Mouse (Mus musculus): Measurements from ENCODE around the gene S1pr3. TPM values are rescaled to one million over a fixed set of nuclear protein-coding genes. Genes with fewer than 3 reads are reported as not detected.
A peak's percentile ranks its signal among the peaks of the same experiment; 100 is the strongest.

The S1pr3 gene
- total RNA-seq, 2 experiments from 2014 or later = 5.5 to 6.0 TPM

DNA sequence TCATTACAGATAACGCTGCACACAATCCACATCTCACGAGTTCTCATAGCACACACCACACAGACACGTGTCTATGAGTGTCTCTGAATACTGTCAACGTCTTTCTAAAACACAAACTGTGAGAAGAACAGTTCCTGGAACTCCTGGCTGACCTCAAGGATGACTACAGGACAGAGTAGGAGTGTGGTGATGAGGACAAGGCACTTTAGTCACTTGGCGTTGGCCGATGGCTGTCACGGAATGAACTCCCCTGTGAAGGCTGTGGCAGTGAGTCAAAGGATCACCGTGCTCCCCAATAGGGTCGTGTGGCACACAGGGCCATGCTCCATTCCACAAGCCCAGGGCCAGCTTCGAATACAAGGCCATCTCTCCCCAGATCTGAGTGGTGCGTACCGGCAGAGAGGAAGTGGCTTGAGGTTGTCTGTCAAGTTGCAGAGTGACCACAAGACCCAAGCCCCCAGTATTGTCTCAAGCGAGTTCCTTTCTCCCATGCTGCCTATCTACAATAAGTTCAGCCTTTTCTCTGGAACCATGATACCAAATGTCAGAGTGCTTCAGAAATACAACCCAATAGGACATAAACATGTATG, 2.6 kb upstream of the S1pr3 start:
- no peak for DNase-seq

DNA sequence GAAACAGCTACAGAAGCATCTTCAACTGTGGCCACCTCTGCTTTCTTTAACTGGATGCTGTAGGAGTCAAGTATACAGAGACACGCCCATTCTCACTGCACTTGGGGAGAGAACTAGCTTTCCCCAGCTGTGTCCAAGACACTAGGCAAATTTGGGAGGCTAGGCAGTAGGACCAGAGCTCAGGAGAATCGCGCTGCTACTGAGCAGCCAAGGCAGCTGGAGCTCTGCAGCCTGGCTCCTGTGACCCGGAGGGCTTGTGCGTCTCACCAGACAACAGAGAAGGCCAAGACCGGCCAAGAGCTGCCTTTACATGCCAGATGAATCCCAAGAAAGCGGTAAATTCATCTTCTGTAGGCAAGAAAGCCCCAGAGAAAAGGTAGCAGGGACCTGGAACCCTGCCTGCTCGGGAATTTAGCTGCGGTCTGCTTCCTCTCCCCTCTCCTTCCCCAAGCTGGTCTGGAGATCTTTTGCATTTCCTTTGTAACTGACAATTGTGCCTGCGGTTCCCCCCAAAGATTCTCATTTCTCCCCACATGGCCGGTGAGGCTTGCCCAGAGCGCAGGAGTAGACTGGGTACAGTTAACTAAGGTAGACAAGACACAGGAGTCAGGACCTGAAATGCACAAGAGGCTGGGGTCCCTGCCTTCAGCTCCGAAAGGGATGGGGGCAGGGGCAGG, 760 bp upstream of the S1pr3 start:
- DNase-seq = no peak

DNA sequence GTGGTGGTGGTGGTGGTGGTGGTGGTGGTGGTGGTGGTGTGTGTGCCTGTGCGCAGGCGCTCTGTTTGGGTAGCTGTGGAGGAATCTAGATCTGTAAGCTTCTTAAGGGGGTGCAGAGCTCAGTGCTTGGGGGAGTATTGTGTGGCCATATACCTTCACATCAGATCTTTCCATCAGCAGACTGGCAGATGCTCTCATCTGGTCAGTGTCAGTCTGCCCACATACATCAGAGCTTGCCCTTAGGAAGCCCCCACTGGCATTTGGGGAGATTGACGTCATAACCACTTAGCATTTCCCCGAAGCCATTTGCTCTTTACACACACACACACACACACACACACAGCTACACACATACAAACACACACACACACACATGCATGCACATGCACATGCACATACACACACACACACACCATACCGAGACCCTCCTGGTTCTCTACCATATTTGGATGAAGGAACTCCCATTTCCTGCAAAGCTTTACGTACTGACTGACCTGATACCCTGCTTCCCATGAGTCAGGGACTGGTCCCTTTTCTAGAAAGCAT, 1.6 kb downstream of the S1pr3 start:
- DNase-seq = no peak

DNA sequence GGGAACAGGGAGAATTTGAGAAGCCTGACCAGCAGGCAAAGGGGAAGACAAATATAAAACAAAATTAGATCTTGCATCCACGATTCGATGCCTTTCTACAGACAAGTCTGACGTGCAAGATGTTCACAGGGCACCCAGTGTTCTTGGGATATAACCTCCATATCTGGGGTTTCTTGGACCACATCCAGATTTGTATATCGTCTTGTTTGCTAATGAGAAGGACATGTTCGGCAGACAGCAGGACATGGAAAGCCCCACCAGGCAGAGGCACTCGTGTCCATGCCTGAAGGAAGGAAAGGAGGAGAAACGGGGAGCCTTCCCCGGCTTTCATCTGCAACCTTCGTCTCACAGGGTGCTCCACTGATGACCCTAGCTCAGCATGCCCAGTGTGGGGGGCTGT, 2.8 kb downstream of the S1pr3 start:
- no peak for DNase-seq

DNA sequence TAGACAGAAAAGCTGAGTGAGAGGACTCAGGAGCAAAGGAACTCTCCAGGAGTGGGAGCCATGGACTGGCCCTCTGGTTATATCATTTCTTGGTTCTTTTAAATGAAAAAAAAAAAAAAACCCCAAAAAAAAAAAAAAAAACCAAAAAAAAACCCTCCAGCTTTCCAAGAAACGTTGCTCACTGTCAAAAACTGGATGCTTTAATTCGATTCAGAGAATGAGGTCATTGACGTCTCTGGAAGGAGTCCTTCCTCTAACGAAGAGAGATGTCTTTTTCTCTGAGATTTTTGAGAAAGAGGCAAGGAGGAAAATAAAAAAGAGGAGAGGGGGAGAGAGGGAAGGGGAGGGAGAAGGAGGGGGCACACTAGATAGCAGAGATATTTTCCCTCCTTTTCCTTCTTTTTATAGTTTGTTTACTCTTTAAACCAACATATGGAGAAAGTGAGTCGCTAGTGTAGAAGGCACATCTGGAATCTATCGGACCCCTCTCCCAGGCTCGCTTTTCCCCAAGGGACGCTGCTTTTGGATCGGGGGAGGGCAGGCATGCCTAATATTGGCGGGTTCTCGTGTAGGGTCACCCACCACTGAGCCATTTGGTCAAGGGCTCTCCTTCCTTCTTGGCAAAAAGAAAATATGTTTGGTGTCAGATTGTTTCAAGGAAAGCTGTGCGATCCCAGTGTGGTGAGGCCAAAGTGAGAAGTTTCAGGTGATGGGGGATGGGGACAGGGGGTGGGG, 3.4 kb downstream of the S1pr3 start:
- no peak for DNase-seq

DNA sequence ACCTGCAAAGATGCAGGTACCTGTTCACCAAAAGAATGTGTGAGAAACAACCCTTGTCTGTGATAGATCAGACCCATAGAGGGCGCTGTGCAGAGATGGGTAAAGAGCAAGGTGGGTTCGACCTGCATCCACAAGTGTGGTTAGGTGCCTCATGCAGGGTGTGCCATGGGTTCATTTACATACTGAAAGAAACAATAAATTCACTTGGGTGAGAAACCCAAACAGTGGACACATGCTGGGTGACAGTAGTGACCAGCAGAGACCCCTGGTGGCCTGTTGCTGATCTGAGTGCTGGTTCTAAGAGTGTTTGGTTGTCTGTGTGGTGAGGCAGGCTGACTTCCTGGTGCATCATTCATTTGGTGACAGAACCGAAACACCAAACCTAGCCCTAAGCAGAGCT, 5.0 kb downstream of the S1pr3 start:
- no peak for DNase-seq

DNA sequence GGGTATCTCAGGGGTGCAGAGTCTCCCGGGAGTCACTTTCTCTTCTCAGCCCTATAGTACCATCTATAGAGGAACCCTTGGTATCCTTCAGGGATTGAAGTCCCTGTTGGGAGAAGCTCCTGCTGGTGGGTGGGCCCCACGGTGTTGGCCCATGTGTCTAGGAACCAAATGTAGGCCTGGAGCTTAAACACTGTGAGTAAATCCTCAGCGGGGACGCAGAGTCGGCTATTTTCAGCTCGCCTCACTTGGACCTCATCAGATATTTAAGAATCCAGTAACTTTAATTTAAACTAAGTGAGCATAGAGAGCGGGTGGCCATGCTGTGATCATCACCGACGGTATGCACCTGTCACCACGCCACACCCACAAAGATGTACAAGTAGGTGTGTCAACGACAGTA, 8.3 kb downstream of the S1pr3 start:
- DNase-seq = no peak

DNA sequence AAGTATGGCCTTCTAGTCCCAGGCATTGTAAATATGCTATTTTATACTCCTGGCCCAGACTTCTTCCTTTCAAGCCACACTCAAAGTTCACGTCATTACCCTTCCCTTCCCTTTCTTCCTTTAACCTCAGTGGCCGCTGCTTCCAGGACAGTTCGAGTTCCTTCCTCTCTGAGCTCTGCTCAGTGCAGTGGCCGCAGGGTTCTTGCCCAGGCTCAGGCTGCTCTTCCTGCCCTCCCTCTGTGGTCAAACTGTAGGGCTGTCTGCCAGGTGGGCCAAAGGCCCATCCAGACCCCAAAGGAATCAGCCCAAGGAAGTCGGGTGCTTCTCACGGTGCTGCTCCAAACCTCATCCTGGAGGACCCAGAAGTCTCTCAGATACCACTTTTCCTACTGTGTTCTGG, 9.4 kb downstream of the S1pr3 start:
- DNase-seq = no peak

DNA sequence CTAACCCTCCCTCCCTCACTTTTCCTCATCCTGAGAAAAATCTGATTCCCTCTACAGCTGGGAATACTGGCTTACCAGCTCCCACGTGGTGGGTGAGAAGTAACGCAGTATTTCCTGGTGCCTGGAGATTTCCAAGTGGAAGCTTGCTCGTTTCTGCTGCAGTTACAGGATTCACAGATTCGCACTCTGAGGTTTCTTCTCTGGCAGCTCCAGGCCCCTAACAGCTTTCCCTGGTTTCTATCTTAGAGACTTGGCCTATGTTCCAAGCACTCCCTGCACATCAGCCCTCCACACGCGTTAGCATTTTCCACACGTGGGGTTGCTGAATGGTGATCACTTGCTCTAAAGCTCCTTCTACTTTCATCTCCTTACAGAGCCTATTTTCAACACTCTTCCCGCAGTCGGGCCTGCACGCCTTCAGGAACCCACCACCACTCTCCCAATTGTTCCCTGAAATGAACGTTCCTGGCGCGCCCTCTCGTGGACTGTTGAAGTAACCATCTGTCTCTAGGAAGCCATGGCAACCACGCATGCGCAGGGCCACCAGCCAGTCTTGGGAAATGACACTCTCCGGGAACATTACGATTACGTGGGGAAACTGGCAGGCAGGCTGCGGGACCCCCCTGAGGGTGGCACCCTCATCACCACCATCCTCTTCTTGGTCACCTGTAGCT, 10.0 kb downstream of the S1pr3 start:
- DNase-seq = peak; percentile 95

DNA sequence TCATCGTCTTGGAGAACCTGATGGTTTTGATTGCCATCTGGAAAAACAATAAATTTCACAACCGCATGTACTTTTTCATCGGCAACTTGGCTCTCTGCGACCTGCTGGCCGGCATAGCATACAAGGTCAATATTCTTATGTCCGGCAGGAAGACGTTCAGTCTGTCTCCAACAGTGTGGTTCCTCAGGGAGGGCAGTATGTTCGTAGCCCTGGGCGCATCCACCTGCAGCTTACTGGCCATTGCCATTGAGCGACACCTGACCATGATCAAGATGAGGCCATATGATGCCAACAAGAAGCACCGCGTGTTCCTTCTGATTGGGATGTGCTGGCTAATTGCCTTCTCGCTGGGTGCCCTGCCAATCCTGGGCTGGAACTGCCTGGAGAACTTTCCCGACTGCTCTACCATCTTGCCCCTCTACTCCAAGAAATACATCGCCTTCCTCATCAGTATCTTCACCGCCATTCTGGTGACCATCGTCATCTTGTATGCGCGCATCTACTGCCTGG, 10.6 kb downstream of the S1pr3 start:
- no peak for DNase-seq

DNA sequence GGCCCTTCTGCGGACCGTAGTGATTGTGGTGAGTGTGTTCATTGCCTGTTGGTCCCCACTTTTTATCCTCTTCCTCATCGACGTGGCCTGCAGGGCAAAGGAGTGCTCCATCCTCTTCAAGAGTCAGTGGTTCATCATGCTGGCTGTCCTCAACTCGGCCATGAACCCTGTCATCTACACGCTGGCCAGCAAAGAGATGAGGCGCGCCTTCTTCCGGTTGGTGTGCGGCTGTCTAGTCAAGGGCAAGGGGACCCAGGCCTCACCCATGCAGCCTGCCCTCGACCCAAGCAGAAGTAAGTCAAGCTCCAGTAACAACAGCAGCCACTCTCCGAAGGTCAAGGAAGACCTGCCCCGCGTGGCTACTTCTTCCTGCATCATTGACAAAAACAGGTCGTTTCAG, 11.1 kb downstream of the S1pr3 start:
- DNase-seq = no peak

DNA sequence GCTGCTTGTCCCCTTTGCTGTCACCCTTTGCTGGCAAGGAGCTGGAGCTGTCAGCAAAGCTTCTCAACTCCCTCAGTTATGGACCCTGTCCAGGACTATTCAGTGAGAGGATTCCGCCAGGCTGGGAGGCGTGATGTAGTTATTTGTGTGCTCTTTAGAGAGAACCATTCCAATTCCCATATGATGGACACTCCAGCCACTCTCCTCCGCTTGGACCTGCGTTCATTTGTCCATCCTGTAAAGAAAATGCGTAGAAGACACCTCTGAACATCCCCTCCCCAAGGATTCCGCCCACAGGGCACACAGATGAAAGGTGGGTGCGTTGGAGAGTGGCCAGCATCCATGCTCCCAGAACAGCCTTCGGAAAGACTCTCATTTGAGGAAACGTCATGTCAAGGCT, 12.4 kb downstream of the S1pr3 start:
- no peak for DNase-seq

DNA sequence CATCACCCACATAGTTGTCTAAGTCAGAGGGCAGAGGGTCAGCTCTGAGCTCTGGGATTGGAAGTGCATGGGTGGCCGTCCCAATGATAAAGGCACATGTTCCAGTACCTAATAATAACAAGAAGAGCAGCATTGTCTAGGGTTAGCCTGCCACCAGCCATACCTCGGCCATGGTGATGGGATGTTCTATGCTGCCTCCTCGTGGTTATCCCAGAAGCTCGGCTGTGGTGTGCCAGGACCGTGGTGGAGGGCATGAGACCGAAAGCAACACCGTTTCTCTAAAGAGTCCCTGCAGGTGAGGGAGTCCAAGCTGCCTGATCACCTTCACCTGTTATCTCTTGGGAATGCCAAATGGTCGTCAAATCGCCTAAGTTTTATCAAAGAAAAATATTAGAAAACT, 15.2 kb downstream of the S1pr3 start:
- DNase-seq = no peak

DNA sequence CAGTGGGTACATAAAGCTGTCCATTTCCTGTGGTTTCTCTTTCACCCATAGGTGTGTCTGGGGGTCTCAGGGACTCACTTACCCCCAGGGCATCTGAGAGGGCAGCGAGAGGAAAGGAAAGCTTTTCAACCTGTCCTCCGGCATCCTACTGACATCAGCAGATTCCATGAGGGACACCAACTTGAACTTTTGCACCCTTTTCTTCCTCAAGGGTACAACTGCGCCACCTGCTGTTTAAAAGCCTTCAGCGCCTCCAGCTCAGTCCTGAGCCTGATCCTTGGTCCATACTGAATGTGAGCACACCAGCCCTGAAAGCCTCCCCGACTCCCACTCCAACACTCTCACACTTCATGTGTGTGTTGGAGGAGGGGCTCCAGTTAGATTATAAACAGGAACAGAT, 16.2 kb downstream of the S1pr3 start:
- no peak for DNase-seq

DNA sequence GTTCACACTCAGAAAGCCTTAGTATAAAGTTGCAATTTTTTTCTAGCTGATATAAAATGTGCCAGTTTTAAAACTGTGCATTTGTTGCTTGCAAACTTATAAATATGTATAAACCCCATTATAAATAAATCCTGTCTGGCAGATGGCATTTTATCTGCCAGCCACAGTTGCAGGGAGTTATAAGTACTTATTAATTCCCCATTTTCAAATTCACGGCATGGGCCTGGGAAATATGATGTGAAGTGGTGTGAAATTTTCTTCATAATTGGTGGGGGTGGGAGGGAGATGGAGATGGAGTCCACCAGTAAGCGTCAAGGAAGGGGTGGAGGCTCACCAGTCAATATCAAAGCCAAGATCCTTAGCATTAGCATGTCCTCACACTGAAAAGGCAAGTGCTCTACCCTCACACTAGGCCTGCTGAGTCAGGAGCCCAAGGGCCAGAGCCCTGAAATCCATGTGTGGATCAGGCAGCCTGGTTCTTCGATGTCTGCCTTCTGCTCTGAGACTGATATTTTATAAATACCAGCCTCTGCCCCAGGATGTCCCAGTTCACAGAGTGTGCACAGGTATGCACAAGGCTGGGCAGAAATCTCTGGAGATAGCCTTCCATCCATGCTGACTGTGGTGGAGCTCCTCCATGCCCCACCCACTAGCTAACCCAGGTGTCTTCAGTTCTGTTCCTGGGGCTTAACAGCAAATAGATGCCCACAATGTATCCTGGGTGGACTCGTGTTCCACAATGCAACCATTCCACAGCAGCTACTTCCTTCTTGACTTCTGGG, 17.4 kb downstream of the S1pr3 start:
- DNase-seq = no peak

DNA sequence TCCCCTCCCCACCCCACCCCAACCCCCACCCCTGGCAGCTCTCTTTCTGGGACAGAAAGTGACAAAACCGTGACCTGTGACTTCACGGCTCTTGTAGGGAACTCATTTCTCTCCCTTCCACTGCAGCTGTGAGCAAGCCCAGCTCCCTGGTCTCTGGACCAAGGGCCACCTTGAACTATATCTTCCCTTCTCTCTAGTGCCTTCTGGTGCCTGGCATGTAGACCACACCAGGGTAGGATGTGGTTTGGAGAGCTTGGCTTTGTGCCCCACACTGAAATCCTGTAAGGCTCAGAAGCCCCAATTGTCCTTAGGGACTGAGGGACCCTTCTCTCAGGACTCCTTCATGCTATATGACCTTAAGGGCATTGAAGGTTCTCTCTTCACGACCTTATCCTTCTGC, 24.9 kb downstream of the S1pr3 start:
- no peak for DNase-seq

DNA sequence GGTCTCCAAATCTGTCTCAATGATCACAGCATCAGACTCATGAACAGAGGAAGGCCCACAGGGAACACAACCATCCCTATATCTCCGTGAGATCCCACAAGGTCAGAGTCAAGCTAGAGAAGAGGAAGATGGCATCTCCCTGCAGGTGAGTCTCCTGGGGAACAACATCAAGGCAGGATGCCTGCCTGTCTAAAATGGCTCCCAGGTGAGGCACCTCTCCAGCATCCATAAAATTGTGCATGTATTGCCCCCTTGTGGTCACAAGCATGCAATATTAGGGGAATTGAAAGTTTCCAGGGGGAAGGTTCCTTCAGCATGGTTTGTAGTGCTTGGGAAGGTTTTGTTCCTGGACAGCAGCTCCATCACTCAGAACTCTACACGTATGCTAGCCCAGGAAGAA, 26.0 kb downstream of the S1pr3 start:
- no peak for DNase-seq

DNA sequence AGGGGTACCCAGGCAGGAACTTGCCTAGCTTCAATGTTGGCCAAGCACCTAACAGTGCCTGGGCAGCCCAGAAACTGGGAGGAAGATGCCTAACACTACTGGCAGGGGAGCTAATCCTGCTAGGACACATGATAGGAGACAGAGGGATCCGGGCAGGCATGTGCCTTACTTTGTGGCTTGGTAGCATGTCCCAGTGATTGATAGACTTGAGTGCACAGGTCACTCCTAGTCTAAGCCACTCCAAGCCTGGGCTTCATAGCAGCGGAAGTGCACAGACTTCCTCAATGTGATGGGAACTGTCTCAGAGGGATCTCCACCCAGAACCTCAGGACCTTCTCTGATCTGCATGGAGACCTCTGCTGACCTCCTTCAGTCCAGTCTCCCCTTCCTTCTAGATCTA, 26.7 kb downstream of the S1pr3 start:
- no peak for DNase-seq

DNA sequence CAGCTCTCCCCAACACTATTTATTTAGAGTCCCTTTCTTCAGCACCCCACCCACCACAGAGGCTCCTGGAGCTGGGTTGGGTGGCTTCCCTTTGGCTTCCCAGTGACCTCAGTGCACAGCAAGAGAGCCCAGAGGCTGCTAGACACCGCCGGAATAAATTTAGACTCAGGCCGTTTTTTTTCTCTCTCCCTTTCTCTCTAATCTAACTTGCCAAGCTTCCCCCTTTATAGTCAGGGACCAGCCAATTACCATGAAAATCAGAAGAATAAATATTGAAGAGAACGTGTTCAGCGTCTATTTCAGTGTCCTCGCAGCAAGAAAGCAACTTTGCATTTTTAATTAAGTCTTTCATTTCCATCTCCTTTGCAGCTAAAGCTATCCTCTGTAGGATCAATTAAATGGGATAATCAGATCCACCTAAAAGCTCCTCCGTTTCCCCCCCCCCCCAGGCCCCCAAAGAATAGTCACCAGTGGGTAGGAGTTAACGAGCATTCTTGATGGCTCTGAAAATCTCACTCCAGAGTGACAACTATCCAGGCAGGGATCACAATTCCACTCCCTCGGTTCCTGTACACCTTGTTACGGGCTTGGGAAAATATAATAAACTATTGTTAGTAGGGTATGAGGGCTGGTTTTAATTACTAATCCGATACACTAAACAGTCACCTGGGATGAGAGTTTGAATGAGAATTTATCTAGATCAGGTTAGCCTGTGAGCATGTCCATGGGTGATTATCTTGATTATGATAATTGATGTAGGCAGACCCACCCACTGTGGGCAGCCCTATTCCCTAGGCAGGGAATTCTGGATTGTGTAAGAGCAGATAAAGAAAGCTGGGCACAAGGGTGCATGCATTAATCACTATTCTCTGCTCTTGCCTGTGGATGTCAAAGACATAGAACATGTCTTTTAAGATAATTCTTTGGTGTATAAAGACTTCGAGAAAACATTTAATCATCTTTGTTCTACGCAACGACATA, 29.0 kb downstream of the S1pr3 start:
- no peak for DNase-seq

DNA sequence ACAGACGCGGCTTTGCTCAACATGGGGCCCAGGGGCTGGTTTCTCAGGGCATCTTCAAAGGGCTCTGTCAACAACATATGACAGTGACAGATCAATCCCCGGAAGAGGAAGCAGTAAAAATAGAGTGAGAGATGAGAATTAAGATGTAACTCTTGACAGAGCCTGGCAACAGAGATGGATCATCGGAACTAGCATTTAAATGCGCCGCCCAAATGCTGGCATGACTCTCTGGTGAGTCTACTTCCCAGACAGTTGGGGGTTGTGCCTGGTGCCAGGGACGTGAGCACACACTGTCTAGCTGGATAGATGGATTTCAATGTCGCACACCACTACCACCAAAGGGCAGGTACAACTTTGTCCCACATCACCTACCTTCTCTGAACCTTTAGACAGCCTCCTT, 34.5 kb downstream of the S1pr3 start:
- DNase-seq = no peak

DNA sequence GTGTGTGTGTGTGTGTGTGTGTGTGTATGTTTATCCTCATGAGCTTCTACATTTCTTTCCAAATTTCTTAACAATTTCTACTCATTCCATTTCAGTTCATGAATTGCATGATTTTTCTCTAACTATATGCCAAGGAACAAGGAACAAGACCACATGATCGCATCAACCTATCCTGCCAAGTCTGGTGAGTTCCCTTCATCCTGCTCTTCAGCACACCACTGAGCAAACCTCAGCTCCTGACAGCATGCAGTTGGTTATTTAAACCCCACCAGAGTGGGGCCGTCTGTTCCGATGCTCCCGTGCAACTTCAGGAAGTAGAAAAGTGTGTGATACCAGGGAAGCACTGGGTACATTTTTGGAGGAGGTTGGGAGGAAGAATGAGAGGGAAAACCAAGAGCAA, 38.1 kb downstream of the S1pr3 start:
- no peak for DNase-seq
